Mouse (Mus musculus): ENCODE measurements at regions not wholly inside any gene's neighbourhood (a gene's known extent, or its start where the extent isn't known, plus 50 kb on each side); places are given as distances from the start of the nearest gene placed in this dataset.
"Not testable (repeated sequence)": the region's sequence is repeated elsewhere in the genome, so short reads cannot be mapped to it uniquely, and the experiment has no call there.

DNA sequence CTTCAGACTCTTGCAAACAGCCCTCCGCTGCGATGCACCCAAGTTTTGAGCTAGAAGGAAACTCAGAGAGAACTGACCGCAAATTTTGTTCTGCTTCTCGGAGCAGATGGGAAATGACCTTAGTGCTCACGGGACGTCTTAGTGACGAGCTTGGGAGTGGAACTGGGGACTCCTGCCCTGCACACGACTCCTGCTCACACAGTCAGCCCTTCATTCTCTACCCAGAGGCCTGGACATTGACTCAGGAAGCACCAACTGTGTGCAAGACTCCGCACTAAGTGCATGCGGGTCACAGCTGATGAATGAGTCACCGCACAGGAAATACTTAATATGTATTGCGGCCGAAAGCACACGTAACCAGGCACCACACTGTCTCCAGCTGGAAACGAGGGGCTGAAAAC lies 177.7 kb upstream of the Hs6st1 start:
- no peaks in the 10 kb centered on the region for H3K4me1 ChIP-seq (ENCODE audit: control insufficient read depth, insufficient read depth, low read length)
- no peak for TF ChIP-seq CTCF (IDR thresholded peaks at IDR 0.05; ENCODE audit: insufficient read depth, low read depth, low read length)
- TF ChIP-seq POLR2A (IDR thresholded peaks at IDR 0.05; ENCODE audit: insufficient read depth, low read depth, low read length): no peak
- 80% methylated on average over 15 of the region's 15 CpGs for WGBS
- H3K27ac ChIP-seq (ENCODE audit: insufficient read depth, low read depth, low read length): no peak overlapping the region
- H3K4me3 ChIP-seq (ENCODE audit: insufficient read depth, low read depth, low read length): no peak overlapping the region

DNA sequence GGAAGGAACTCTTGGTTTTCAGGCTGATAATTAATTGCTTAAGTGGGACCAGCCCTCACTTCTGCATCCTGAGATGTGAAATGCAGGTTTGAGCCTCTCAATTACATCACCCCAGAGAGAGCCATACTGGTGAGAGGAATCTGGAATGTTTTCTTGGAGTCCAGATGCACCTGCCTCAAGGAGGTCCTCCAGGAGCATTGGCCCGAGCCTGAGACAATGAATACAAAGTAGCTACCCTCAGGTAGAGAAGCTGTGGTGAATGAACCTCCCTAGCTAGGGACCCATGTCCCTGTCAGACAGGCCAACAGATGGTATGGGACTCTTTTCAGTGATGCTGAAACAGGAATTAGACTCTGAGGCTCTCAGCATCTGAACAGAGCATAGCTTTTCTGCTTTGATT lies 168.7 kb upstream of the Hs6st1 start:
- no peak overlapping the region for H3K4me3 ChIP-seq (ENCODE audit: insufficient read depth, low read depth, low read length)
- H3K4me1 ChIP-seq (ENCODE audit: control insufficient read depth, insufficient read depth, low read length): no peaks in the 10 kb centered on the region
- 73% methylated on average over 1 of the region's 1 CpGs for WGBS
- H3K27ac ChIP-seq (ENCODE audit: insufficient read depth, low read depth, low read length): no peak overlapping the region
- TF ChIP-seq CTCF (IDR thresholded peaks at IDR 0.05; ENCODE audit: insufficient read depth, low read depth, low read length) (no peak), POLR2A (IDR thresholded peaks at IDR 0.05; ENCODE audit: insufficient read depth, low read depth, low read length) (no peak)

DNA sequence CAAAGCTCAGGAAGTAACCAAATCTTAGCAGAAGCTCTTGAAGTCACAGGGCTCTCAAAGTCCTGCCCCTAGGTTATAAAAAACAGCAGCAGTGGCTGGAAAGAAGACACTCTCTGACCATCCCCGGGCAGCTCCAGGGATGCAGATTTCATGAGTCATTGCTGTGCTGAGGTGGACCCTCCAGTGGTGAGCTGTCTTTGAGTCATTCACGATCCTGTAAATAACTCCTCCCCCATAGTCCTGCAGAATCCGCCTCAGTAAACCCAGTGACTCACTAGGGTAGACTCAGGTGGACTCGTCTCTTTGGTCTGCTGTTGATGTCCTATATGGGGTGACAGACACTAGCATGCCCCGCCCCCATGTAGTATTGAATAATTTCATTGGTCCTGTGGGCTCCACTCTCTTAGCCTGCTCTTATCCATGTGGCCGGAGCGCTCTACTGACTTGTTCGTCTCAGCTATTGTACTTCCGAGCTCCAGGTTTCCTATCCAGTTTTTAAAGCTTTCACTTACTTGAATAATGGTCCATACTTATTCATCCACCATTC lies 164.1 kb upstream of the Hs6st1 start:
- Histone ChIP-seq H3K27ac (ENCODE audit: insufficient read depth, low read depth, low read length) (no peak overlapping the region), H3K4me3 (ENCODE audit: insufficient read depth, low read depth, low read length) (no peak overlapping the region), H3K4me1 (ENCODE audit: control insufficient read depth, insufficient read depth, low read length) (no peaks in the 10 kb centered on the region)
- no peak for TF ChIP-seq CTCF (IDR thresholded peaks at IDR 0.05; ENCODE audit: insufficient read depth, low read depth, low read length)
- TF ChIP-seq POLR2A (IDR thresholded peaks at IDR 0.05; ENCODE audit: insufficient read depth, low read depth, low read length): no peak
- WGBS: 85% methylated on average over 9 of the region's 9 CpGs

DNA sequence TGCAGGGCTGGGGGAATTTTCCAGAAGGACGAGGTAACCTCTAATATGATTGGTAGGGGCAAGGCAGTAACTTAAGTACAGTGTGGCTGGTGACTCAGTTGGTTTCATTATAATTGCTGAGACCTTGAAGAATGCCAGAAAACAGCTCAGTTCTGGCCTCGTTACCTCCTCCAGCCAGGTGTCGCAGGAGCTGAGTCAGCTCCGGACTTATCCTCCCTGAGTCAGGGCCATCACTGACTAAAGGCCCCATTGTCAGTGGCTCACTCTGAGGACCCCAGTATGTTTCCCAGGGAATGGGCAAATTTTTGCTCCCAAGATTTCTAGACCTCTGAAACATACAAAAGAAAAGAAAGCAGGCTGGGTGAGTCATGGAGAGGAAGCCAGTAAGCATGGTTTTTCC lies 154.6 kb upstream of the Hs6st1 start:
- no peak overlapping the region for H3K4me3 ChIP-seq (ENCODE audit: insufficient read depth, low read depth, low read length)
- H3K27ac ChIP-seq (ENCODE audit: insufficient read depth, low read depth, low read length): no peak overlapping the region
- 0 out of 2 replicates have a peak, but pooled peaks cover 4% of the 10 kb centered on the region for H3K4me1 ChIP-seq (ENCODE audit: control insufficient read depth, insufficient read depth, low read length)
- no peak for TF ChIP-seq CTCF (IDR thresholded peaks at IDR 0.05; ENCODE audit: insufficient read depth, low read depth, low read length)
- no peak for TF ChIP-seq POLR2A (IDR thresholded peaks at IDR 0.05; ENCODE audit: insufficient read depth, low read depth, low read length)
- 64% methylated on average over 4 of the region's 4 CpGs for WGBS

DNA sequence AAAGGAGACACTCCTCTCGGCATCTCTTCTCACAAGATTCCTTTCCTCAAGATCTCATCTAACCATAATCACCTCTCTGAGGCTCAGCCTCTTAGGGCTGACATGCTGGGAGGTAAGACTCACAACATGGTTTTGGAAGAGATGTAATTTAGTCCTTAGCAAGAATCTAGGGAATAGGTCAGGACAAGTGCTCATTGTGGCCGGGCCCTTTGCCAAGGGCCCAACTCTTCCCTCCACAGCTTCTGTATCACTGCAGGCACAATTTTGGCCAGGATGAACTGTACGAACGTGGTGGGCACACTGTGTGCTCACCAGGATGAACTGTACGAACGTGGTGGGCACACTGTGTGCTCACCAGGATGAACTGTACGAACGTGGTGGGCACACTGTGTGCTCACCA lies 154.0 kb upstream of the Hs6st1 start:
- H3K4me3 ChIP-seq (ENCODE audit: insufficient read depth, low read depth, low read length); H3K4me1 ChIP-seq (ENCODE audit: control insufficient read depth, insufficient read depth, low read length); H3K27ac ChIP-seq (ENCODE audit: insufficient read depth, low read depth, low read length): not testable (repeated sequence)
- 96% methylated on average over 8 of the region's 8 CpGs for WGBS

DNA sequence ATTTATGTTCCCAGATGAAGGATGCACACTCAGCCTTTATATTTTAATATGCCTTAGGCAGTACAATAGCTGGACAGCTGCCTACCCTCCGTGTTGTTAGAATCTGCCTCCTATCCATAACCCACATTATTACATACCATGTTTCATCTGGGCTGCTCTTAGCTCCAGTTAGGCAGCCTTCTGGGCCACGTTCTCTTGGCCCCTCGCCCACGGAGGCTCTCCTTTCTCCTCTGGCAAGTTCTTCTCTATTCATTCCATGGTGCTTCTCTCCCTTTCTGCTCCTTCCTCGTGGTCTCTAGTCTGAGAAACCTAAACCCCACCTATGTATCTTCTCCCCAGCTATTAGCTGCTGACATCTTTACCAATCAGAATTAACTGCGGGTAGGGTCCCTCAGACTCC lies 152.7 kb upstream of the Hs6st1 start:
- TF ChIP-seq POLR2A (IDR thresholded peaks at IDR 0.05; ENCODE audit: insufficient read depth, low read depth, low read length): no peak
- no peak for TF ChIP-seq CTCF (IDR thresholded peaks at IDR 0.05; ENCODE audit: insufficient read depth, low read depth, low read length)
- H3K4me3 ChIP-seq (ENCODE audit: insufficient read depth, low read depth, low read length): no peak overlapping the region
- H3K4me1 ChIP-seq (ENCODE audit: control insufficient read depth, insufficient read depth, low read length): 0 out of 2 replicates have a peak, but pooled peaks cover 4% of the 10 kb centered on the region
- H3K27ac ChIP-seq (ENCODE audit: insufficient read depth, low read depth, low read length): no peak overlapping the region
- WGBS: 83% methylated on average over 6 of the region's 6 CpGs

DNA sequence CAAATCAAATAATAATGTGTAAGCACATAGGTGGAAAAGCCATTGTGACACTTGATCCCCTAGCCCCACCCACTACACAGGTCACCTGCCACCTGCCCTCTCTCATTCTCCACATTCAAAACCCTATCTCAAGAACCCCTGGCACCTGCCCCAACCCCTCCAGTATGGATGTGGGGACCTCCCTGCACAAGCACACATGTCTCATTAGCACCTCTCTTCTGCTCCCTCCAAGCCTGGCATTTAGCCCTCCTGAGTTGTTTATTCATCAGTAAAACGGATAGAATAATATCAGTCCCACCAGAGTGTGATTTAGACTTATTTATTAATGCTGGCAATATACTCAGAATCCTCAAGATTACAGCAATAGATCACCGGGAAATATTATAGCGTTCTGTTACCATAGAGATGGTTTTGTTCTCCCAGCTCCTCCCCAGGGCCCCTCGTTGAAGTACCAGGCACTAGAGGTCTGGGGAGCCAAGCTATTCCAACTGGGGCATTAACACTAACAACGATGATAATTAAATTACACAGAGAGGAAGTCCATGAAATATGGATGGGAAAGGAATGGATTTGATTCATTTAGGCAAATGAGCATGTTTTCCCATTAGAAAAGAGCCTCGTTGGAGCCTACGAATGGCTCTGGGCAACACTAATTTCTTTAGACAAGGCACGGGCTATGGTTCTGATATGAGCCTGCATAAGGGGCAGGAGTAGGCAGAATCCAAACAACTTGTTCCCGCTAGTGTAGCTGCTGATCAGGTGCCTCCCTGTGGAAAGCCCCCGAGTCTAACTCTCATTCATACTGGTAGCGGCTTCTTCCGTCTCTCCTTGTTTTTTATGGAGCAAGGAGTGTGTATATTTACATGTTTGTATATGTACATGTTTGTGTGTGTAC lies 148.1 kb upstream of the Hs6st1 start:
- H3K4me3 ChIP-seq (ENCODE audit: insufficient read depth, low read depth, low read length): no peak overlapping the region
- 50% methylated on average over 12 of the region's 12 CpGs for WGBS
- TF ChIP-seq POLR2A (IDR thresholded peaks at IDR 0.05; ENCODE audit: insufficient read depth, low read depth, low read length): no peak
- no peak for TF ChIP-seq CTCF (IDR thresholded peaks at IDR 0.05; ENCODE audit: insufficient read depth, low read depth, low read length)
- H3K27ac ChIP-seq (ENCODE audit: insufficient read depth, low read depth, low read length): no peak overlapping the region
- no peaks in the 10 kb centered on the region for H3K4me1 ChIP-seq (ENCODE audit: control insufficient read depth, insufficient read depth, low read length)

DNA sequence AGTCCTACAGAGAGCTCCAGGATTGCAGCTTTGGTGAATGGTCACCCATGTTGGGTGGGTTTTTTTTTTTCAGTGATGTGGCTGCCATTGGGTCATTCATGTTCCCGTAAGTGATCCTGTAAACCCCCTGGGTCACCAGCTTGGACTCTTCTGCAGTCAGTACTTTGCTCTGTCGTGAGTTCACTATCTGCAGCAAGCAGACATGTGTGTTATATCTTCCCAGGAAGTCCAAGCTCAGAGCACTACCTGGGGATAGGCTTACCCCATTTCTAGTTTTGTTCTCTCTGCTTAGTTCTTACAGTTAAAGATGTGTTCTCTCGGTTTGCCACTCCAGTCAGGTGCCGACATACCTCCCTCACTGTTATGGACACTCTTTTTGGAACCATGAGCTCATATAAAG lies 143.4 kb upstream of the Hs6st1 start:
- Histone ChIP-seq H3K4me1 (ENCODE audit: control insufficient read depth, insufficient read depth, low read length) (peaks cover 4% of the 10 kb centered on the region), H3K27ac (ENCODE audit: insufficient read depth, low read depth, low read length) (no peak overlapping the region), H3K4me3 (ENCODE audit: insufficient read depth, low read depth, low read length) (no peak overlapping the region)
- TF ChIP-seq POLR2A (IDR thresholded peaks at IDR 0.05; ENCODE audit: insufficient read depth, low read depth, low read length): no peak
- WGBS: 94% methylated on average over 4 of the region's 4 CpGs

DNA sequence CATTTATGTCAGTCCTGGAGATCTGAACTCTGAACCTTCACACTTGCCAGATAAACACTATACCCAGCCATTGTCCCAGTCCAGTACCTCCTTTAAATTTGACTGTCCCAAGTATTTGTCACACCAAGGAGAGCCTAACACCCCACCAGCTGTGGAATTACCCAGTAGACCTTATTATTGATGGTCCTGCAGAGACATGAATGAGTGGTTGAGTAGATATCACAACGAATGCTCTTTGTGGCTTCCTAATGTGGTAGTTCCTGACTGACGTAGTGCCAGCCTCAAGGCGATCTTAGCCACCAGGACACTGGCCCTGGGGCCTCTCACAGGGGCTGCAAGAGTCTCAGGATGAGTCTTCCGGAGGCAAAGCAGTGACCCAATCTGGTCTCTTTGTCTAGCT lies 142.9 kb upstream of the Hs6st1 start:
- Histone ChIP-seq H3K4me1 (ENCODE audit: control insufficient read depth, insufficient read depth, low read length) (peaks cover 4% of the 10 kb centered on the region), H3K27ac (ENCODE audit: insufficient read depth, low read depth, low read length) (no peak overlapping the region), H3K4me3 (ENCODE audit: insufficient read depth, low read depth, low read length) (no peak overlapping the region)
- WGBS: 90% methylated on average over 4 of the region's 4 CpGs
- TF ChIP-seq POLR2A (IDR thresholded peaks at IDR 0.05; ENCODE audit: insufficient read depth, low read depth, low read length) (no peak), CTCF (IDR thresholded peaks at IDR 0.05; ENCODE audit: insufficient read depth, low read depth, low read length) (no peak)

Data from olfactory bulb, adult 2 months (tissue).